Mouse (Mus musculus) testis, postnatal 14 days (tissue): ENCODE results near the gene Gla.

ENCODE experiments used
- DNase-seq: peaks from one replicate; pipeline ENCODE4 v3.0.0; 2021; ENCODE audit warnings: low spot score

The Gla gene

DNA sequence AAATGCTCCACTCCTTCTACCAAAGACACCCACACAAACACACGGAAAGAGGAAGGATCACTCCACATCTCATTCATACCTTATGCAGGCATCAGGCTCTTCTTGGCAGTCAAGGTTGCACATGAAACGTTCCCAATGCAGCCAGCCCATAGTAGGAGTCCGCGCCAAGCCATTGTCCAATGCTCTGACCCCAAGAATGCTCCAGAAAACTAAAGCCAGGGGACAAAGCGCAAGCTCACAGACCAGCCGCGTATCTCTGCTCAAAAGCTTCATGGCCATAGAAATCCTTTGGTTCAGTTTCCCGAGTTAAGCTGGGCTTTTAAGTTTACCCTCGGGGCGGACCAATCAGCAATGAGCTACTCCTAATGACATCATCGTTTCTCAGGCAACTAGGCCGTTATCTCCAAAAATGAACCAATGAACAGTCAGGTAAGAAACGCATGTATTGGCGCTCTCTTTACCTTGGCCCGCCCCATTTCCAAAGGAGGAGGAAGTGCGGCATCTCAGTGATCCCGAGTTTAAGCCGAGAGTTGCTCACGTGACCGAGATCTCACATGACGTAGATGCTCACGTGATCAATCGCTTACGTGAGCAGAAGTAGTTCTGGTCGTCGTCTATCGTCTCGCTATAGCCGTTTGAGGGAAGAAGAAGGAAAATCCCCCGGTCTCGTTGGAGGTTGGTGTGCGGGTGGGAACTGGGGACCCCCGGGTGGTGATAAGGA lies at the start of gene Gla, which contains the start of gene Hnrnph2:
TSS of gene Gla (minus strand) at position 467 of the 721 bp plus-strand sequence.
TSS of gene Hnrnph2 (plus strand) at position 521 of the 721 bp plus-strand sequence.
- peak; percentile 92 for DNase-seq

DNA sequence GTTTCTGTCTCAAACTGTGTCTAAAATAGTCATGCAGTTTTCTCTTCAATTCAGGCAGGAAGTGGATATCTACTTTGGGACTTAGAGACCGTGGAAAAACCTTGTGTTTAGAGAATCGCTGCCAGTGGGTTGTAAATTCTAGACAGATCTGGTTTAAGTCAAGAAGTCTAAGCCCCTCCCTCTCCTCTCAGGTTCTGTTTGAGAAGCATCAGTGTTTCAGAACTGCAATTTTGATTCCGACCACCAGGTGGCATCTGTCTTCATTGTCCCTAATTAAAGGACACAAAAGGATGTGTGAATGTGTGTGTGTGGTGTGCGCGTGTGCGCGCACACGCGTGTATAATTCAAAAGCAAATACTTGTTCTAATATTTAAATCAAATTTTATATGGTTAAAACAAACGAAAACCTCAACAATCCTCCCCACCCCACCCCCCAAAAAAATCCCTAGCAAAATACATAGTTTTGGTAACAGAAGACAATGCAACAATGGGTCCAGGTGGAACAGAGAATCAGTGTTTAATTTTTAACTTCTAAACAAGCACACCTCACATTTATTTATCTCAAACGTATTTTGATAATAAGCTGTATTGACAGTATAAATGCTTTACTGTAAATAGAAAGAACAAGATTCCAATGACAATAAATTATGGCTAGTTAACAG lies 47.2 kb upstream of the Gla start:
- DNase-seq: peak; percentile 42

DNA sequence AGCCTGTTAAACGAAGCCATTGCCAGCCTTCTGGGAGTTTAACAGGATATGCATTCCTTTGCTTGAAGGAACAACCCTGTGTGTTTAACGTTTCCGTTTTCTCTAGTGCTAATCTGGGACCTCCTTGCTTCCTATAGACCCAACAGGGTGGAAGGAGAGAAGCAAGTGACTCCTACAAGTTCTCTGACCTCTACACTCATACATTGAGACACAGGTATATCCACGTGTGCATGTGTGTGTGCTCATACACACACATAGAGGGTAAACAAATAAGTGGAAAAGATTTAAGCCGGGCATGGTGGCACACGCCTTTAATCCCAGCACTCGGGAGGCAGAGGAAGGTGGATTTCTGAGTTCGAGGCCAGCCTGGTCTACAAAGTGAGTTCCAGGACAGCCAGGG lies 46.5 kb upstream of the Gla start:
- DNase-seq: no peak

DNA sequence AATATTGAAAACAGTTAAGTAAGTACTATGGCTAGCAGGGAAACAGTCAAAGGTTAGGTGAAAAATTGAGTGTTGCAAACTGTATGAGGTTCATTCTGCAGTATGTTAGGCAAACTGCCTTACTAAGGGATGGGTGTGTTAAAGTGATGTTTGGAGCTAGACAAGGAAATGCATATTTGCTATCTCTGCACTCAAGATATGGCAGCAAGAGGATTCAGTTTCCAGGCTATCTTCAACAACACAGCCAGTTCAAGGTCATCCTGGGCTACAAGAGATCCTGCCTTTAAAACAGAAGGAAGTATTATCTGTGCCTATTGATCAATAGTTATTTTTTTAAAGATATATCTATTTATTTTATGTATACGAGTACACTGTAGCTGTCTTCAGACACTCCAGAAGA lies 45.4 kb upstream of the Gla start:
- DNase-seq: no peak

DNA sequence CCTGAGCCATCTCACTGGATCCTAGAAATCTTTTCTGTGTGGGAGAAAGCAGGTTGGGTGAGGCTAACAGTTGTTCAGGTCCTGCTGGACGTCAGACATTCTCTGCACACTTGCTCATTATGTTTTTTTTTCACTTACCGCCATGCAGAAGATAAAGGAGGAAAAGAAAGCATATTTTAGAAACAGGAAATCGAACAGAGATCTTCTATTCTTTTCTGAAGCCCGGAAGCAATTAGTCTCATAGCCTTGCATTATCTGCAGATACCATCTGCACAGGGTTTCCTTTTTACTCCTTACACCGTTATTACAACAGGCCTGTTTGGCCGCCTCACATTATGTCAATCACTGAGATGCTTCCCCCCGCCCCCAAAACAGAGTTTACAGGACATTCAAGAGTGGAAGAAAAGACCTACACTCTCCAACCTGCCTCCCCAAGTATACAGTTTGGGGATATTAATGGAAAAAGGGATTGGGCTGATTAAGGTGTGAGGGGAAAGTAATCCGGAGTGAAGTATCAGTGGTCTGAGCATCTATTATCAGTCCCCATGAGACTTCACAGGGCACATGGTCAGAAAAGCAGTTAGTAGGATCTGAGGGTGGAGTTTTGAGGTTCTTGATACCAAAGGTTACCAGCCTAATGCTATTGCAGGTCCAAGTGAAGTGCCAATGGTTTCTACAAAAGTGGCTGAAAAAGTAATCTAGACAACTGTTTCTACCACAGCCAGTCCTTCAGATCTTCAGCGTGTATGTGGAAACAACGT lies 40.3 kb upstream of the Gla start:
- no peak for DNase-seq

DNA sequence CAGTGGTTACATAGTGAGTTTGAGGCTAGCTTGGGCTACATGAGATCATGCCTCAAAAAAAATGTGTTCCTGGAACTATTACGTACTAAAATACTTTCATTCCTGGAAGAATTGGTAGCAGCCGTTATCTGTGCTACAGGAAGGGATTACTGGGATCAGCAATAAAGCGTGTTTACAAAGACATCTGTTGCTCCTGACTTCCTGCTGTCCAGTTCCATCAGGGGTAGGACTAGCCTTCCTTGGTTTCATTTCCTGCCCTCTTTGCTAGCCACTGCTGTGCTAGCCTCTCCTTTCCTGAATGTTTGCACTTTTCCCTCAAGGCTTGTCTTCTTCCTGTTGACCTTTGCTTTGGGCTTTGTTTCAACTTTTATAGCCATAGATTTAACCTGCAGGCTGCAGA lies 34.9 kb upstream of the Gla start:
- no peak for DNase-seq

DNA sequence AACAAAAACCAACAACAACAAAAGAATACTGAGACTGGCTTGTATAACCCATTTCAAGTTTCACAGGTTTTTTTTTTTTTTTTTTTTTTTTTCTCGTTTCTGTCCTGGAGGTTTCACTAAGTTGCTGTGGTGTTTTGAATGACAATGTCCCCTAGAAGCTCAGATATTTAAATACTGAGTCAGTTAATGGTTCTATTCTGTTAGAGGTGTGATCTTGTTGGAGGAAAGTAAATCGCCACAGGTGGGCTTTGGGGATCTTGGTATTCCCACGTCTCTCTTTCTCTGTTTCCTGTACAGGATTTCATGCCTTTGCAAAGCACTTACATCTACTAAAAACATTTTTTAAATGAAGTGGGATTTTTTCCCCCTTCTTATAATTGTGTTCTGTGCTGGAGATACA lies 34.2 kb upstream of the Gla start:
- no peak for DNase-seq

DNA sequence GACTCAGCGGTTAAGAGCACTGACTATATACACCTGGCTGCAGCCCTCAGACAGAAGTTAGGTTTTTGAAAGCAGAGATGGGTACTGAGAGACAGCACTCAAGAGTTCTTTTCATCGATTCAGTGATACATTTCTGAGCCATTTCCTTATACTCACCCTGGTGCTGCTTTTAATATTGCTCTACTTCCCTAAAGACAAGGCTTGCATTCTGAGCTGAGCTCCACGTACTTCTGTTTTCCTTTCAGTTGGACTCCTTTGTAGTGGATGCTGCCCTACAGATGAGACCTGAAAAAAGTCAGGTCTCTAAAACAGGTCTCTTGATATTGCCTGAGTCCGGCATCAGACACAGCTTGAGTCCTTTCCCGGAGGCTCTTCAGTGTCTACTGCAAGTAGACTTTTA lies 31.8 kb upstream of the Gla start:
- no peak for DNase-seq

DNA sequence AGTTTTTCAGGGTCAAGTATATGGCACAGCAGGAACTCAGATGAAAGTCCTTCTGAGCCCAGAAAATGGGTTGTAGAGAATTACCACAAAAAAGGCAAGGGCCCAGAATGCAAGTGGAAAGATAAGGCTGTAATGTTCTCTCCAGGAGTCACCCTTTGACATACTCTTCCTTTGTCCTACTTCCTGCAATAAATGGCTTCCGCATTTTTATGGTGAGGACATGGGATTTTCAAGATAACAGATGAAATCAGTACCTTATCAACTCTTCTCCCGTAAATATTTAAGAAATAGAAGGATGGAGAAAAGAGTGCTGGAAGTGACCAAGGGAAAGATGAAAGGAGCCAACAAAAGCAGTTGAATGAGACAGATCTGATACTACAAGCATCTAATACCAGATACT lies 27.3 kb upstream of the Gla start:
- DNase-seq: no peak

DNA sequence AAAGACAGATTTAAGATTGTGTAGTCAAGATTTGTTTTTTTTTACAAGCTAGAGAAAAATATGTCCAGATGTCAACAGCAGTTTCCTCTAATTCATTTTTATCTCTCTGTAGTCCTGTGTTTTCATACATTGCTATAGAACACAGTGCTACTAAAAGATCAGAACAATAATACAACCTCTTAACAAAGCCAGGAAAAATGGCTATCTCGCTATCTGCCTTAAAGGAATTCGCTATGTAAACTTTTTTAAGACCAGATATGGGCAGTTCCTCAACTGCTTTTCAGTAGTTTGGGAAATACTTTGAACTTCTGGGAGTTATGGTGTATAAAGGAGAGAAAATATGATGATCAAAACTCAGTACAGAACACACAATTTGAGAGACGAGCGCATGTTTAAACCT lies 22.4 kb upstream of the Gla start:
- DNase-seq: no peak

DNA sequence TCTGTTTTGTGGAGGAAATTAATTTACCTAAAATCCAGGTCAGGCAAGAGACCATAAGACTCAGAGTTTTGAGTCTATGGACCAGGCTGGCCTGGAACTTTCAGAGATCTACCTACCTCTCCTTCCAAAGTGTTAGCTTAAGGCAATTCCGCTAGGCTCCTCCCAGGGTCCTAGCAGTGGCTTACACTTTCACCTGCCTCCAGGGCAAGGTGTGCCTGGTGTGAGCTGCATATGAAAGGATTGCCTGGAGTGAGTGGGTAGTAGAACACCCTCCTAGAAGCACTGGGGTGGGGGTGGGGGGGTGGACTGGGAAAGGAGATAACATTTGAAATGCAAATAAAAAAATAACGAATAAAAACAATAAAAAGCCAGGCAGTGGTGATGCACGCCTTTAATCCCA lies 20.8 kb upstream of the Gla start:
- DNase-seq: no peak

DNA sequence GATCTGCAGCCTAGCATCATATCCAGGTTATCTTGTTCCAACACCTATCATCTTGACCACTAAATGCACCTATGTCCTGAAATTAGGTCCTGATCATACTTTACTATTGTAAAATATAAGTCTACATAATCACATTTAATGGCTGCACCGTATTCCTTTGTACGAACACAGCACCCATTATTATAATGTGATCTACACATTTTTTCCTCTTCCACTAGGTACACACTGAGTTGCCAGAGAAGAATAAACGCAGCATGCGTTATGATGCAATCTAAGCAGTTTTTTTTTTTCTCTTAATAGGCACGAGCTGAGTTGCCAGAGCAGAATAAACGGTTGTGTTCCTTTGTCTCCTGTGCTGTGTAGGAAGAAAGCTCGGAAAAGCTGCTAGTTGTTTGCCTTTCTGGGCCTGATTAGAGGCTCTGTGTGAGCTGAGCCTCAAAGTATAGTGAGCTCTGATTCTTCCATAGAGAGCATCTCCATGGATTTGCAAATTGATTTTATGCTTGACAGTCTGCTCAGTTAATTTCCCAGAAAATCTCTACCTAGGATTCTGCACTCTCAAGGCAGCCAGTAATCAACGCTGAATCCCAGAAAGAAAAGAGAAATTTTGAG lies 19.4 kb upstream of the Gla start:
- no peak for DNase-seq

DNA sequence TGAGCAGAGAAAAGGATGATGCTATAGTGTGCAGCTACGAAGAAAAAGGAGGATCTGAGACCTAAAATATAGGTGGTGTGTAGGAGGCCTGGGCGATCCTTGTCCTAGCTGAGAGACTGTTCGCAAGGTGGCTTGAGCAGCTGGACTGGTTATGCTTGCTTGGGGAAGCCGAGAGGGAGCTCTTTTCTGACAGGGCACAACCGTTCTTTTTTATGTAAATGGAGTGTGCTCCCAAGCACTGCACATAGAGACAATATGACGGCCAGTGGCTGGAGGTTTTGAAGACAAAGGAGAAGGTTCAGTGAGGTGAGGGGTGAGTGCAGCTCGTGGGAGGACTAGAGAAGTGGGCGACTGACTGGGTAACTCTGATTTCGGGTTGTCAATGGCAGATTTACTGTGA lies 18.8 kb upstream of the Gla start:
- no peak for DNase-seq

DNA sequence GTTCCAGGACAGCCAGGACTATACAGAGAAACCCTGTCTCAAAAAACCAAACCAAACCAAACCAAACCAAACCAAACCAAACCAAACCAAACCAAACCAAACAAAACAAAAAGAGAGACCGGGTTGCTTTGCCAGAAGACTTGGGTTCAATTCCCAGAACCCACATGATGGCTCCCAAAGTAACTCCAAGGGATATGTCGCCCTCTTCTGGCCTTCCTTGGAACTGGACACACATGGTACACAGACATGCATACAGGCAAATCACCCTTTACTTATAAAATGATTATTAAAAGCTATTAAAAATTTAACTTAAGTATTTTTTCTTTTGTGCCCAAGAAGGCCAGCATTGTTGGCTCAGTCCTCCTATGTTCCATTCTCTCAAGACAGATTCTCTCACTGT lies 13.4 kb upstream of the Gla start:
- DNase-seq: no peak

DNA sequence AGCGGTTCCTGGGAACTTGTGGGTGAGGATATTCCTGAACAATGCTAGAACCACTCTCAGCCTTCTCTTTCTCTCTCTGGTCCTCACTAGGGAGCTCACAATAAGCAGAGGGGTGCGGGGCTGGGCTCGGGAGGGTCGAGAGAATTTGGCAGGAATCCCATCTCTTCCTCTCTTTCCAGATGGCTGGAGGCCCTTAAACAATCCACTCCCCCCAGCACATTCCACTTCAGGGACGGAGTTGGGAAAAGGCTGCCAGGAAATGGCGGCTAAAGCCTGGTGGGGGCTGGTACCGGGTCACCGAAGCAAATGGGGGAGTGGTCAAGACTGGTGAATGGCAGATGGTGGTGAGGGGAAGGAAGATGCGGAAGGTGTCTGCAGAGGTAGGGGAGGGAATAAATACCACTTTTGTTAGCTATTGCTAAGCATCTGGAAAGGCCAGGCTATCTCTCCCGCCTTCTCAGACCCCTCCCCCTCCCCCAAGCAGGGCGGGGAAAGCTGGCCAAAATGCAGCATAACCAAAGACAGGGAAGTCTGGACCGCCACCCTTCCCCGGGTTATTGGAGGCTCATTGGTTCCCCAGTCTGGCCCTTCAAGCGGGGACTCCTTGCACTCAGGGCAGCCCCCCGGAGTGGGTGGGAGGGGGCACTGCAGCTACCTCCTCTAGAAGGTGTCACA lies 11.5 kb upstream of the Gla start:
- DNase-seq: peak; percentile 34

DNA sequence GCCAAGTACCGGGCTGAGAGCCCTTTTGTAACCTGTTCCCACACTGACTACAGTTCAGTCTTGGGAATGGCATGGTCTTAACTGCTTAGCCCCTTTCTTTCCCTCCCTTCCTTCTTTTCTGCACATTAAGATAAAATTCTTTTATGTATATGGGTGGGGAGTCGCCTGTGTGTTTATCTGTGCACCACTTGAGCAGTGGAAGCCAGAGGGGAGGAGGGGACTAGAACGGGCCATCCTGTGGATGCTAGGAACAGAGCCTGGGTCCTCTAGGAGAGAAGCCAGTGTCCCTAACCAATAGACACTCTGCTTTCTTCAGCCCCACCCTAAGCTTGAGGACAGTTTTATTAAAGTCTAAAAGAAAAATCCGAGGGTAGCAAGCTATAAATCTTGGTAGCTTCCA lies 10.1 kb upstream of the Gla start:
- DNase-seq: no peak

DNA sequence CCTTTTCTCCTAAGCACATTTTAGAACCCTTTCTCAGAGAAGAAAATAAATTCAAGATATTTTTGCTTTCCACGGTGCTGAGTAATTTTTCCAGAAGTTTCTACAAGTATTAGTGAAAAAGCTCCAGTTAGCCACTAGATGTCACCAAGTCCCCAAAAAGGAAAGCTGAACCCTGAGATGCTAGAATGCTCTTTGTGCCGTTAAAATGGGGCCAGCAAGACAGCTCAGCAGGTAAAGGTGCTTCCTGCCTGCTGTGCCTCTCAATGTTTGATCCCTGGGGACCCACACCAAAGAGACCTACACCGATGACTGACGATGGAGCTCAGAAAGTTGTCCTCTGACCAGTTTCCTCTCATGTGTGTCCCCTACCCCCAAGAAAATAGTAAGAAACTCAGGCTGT lies 8.5 kb upstream of the Gla start:
- no peak for DNase-seq

DNA sequence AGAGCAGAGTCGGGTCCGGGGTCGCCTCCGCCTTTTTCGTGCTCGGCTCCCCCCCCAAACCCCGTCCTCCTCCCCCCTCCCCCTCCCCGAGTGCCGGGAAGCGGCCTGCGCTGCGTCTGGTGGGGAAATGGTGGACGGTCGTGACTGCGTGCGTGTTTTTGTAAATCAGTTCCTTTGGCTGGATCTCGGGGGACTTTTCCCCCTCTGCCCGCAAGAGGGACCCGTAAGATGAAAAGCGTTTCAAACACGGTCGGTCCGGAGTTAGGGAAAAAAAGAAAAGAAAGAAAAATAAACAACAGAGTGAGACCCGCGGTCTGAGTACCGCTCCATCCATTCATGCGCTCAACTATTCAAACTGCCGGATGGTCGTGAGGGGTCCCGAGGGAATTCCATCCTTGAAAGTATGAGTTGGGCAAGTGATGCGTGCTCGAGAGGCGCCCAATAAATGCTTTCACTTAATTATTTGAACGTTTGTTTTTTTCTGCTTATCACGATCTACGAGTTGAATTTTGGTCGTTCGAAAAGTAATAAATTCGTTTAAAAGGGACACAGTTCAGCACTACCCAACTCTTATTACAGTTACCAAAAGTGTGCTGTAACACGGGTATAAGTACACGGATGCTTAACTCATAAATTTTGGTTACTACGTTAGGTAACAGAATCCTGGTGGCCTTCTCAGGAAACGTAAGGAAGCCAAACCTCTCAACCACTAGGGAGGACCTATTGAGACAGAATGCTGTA lies 625 bp upstream of the Gla start:
- DNase-seq: no peak

DNA sequence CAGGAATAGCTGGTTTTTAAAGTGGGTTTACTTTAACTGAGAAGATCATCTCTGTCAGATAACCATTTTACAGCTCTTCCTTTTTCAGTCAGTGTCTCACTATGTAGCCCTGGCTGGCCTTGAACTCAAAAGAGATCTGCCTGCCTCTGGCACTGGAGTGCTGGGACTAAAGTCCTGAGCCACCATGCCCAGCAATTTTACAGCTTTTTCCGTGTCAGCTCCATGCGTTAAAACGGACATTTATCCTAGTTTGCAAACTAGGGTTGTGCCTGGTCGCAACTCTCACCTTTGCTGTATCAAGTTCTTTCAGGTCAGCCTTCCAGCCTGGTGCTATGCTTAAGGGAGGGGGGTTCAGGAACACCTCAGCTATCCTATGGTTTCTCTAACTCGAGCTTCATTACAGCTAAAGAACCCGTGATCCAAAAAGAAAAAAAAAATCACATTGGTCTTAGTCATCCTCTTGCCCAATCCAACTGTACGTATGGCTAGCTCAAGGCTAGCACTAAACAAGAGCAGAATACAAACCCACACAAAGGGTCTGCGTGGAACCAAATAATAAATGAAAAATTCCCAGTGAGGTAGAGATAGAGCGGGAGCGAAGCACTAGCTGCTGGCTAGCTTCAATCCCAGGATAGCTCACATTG lies 881 bp downstream of the Gla start:
- DNase-seq: no peak

DNA sequence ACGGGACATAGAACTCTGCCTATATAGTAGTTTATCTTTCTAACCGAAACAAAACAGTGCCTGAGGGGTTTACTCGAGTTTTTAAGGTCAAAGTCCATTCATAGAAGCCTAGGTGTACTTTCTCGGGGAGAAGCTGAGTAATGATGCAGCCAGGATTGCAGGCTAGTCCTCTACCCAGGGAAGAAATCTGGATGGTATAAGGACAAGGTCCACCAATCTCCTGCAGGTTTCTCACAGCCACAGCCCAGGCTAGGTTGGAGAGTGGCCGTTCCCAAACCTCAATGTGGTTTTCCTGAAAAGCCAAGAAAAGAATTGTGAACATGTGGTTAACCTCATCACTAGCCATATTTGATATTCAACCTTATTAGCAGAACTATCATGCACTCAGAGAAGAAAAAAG lies 11.1 kb downstream of the Gla start:
- DNase-seq: no peak

DNA sequence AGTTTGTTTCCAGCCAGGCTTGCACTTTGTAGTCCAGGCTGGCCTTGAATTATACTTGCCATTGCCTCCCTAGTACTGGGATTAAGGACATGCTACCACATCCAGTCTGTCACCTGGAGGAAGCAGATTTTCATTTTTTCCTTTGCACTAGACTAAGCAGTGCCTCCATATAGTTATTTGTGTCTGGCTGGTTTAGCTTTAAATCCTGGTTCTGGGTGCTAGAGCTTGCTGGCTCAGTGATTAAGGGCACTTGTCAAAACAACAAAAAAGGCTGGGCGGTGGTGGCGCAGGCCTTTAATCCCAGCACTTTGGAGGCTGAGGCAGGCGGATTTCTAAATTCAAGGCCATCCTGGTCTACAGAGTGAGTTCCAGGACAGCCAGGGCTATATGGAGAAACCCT lies 11.9 kb downstream of the Gla start:
- DNase-seq: no peak
